Mouse (Mus musculus) brain, embryonic 14.5 days (tissue): ENCODE measurements around the gene Tmem123. TPM values are rescaled to one million over a fixed set of nuclear protein-coding genes. Genes with fewer than 3 reads are reported as not detected.

Source experiments
- DNase-seq: peaks from one replicate; pipeline ENCODE4 v3.0.0-alpha.2; 2011; ENCODE audit warnings: low read depth
- CTCF ChIP-seq: fragments of 200-500 bp; IDR thresholded peaks from 2 replicates; pipeline ENCODE4 v1.5.1; 2012; ENCODE audit warnings: inconsistent platforms, mild to moderate bottlenecking, moderate library complexity, borderline replicate concordance; ENCODE audit not compliant: insufficient read depth, insufficient read length; ENCODE audit errors: extremely low read depth
- POLR2A ChIP-seq: fragments of 200-500 bp; IDR thresholded peaks from 2 replicates; pipeline ENCODE4 v1.6.1; 2012; ENCODE audit warnings: mild to moderate bottlenecking, inconsistent platforms, borderline replicate concordance; ENCODE audit not compliant: poor library complexity, insufficient read depth, insufficient read length, severe bottlenecking; ENCODE audit errors: extremely low read depth
- polyA plus RNA-seq: library from polyadenylated mRNA; depleted of rRNA; stranded (reverse); fragments of >200 nt; gene quantifications from 2 replicates; pipeline ENCODE4 v1.2.3, GENCODE M21; 2012; rRNA removed

Tmem123 gene
- polyA plus RNA-seq, result 26.6 and 32.5 TPM in 2 replicates

GRCm38 (mm10) chr9:7763614-7764300, at the start of gene Tmem123:
Tmem123 (plus strand) TSS chr9:7764041.
- TF ChIP-seq CTCF, result peak; percentile 13; the same call in 1 of the 2 replicates
- peak; percentile 89 for TF ChIP-seq POLR2A
- DNase-seq, result peak; percentile 99

- no peak for TF ChIP-seq POLR2A
- peak; percentile 36; the same call in 1 of the 2 replicates for TF ChIP-seq CTCF
- DNase-seq, result peak; percentile 83
Measured at GRCm38 (mm10) chr9:7714062-7714907, 49.6 kb upstream of the Tmem123 start.

- DNase-seq, result no peak
- TF ChIP-seq POLR2A (no peak), CTCF (no peak)
Measured at GRCm38 (mm10) chr9:7714908-7715175, 49.0 kb upstream of the Tmem123 start.

GRCm38 (mm10) chr9:7721543-7721942, 42.3 kb upstream of the Tmem123 start:
- no peak for DNase-seq
- TF ChIP-seq POLR2A (no peak), CTCF (no peak)

- TF ChIP-seq CTCF, result no peak
- TF ChIP-seq POLR2A, result no peak
- DNase-seq, result no peak
Measured at GRCm38 (mm10) chr9:7728997-7729396, 34.8 kb upstream of the Tmem123 start.

GRCm38 (mm10) chr9:7742696-7743095, 21.1 kb upstream of the Tmem123 start:
- TF ChIP-seq POLR2A (no peak), CTCF (no peak)
- DNase-seq, result no peak

- TF ChIP-seq POLR2A, result no peak
- TF ChIP-seq CTCF, result no peak
- DNase-seq, result no peak
Measured at GRCm38 (mm10) chr9:7744156-7744555, 19.7 kb upstream of the Tmem123 start.

- DNase-seq, result no peak
- TF ChIP-seq POLR2A (no peak), CTCF (no peak)
Measured at GRCm38 (mm10) chr9:7748881-7749280, 15.0 kb upstream of the Tmem123 start.

- no peak for TF ChIP-seq CTCF
- no peak for TF ChIP-seq POLR2A
- DNase-seq, result no peak
Measured at GRCm38 (mm10) chr9:7749537-7749936, 14.3 kb upstream of the Tmem123 start.

GRCm38 (mm10) chr9:7755889-7756423, 7.9 kb upstream of the Tmem123 start:
- no peak for TF ChIP-seq CTCF
- no peak for TF ChIP-seq POLR2A
- no peak for DNase-seq

- DNase-seq, result no peak
- TF ChIP-seq CTCF (no peak), POLR2A (no peak)
Measured at GRCm38 (mm10) chr9:7761906-7762455, 1.9 kb upstream of the Tmem123 start.
